Mouse (Mus musculus) heart, adult 8-10 months (tissue): ENCODE measurements at regions not wholly inside any gene's neighbourhood (a gene's known extent, or its start where the extent isn't known, plus 50 kb on each side); places are given as distances from the start of the nearest gene placed in this dataset.
"Not testable (repeated sequence)": the region's sequence is repeated elsewhere in the genome, so short reads cannot be mapped to it uniquely, and the experiment has no call there.

ENCODE experiments used
- DNase-seq: peaks from one replicate; pipeline ENCODE4 v3.0.0; 2022; ENCODE audit warnings: low spot score

- peak; percentile 4 for DNase-seq
Observed at GRCm38 (mm10) chr2:107869304-107869958, 579.0 kb downstream of the Kcna4 start.

- DNase-seq, result no peak
Observed at GRCm38 (mm10) chr2:107879663-107880062, 589.2 kb downstream of the Kcna4 start.

GRCm38 (mm10) chr2:107886063-107886762, 595.8 kb downstream of the Kcna4 start:
- no peak for DNase-seq

- DNase-seq, result no peak
Observed at GRCm38 (mm10) chr2:107888245-107888644, 597.8 kb downstream of the Kcna4 start.

- no peak for DNase-seq
Observed at GRCm38 (mm10) chr2:107925116-107925515, 634.7 kb downstream of the Kcna4 start.

- DNase-seq, result no peak
Observed at GRCm38 (mm10) chr2:107926606-107927005, 636.2 kb downstream of the Kcna4 start.

GRCm38 (mm10) chr2:107935336-107935735, 644.9 kb downstream of the Kcna4 start:
- no peak for DNase-seq

GRCm38 (mm10) chr2:107935775-107936174, 645.3 kb downstream of the Kcna4 start:
- DNase-seq, result no peak

- no peak for DNase-seq
Observed at GRCm38 (mm10) chr2:107941374-107941773, 650.9 kb downstream of the Kcna4 start.

GRCm38 (mm10) chr2:107945837-107946451, 655.5 kb downstream of the Kcna4 start:
- DNase-seq, result no peak

- DNase-seq, result not testable (repeated sequence)
Observed at GRCm38 (mm10) chr2:107955608-107956127, 665.2 kb downstream of the Kcna4 start.

- DNase-seq, result not testable (repeated sequence)
Observed at GRCm38 (mm10) chr2:107963921-107964320, 673.5 kb downstream of the Kcna4 start.

GRCm38 (mm10) chr2:107964841-107965240, 674.4 kb downstream of the Kcna4 start:
- no peak for DNase-seq

GRCm38 (mm10) chr2:107965336-107966306, 675.2 kb downstream of the Kcna4 start:
- DNase-seq, result no peak

GRCm38 (mm10) chr2:107968526-107968925, 678.1 kb downstream of the Kcna4 start:
- no peak for DNase-seq

GRCm38 (mm10) chr2:107969526-107969925, 679.1 kb downstream of the Kcna4 start:
- DNase-seq, result no peak

- DNase-seq, result no peak
Observed at GRCm38 (mm10) chr2:107973528-107973927, 683.1 kb downstream of the Kcna4 start.

- no peak for DNase-seq
Observed at GRCm38 (mm10) chr2:107994831-107995230, 704.4 kb downstream of the Kcna4 start.

GRCm38 (mm10) chr2:108011534-108011933, 721.1 kb downstream of the Kcna4 start:
- DNase-seq, result no peak

GRCm38 (mm10) chr2:108023206-108023605, 732.8 kb downstream of the Kcna4 start:
- no peak for DNase-seq

- no peak for DNase-seq
Observed at GRCm38 (mm10) chr2:108030657-108031056, 740.2 kb downstream of the Kcna4 start.
